Mouse (Mus musculus) kidney, adult 11 months (tissue): ENCODE data around the gene Dnah9.

ENCODE experiments used
- DNase-seq: peaks from one replicate; pipeline ENCODE4 v3.0.0; 2022

Dnah9 gene

GRCm38 (mm10) chr11:66167801-66168651, at the start of gene Dnah9:
Gene Dnah9, minus strand, starts transcription at chr11:66168551.
- peak; percentile 81 for DNase-seq

- DNase-seq: peak; percentile 56
Measured at GRCm38 (mm10) chr11:66188627-66189287, 20.4 kb upstream of the Dnah9 start.

DNA sequence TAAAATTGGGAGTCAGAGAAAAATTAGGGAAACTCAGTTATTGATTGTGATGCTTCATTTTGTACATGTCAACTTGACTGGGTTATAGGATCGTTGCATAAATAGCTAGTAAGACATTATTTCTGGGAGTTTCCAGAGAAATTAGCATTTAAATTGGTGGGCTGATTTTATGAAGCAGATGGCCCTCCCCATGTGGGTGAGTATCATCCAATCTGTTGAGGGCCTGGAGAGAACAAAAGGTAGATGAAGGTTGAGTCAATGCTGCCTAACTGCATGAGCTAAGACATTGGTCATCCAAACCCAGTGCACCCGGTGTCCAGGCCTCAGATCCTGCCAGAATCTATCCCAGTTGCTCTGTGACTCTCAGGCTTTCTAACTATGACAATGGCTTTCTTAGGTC, 19.8 kb upstream of the Dnah9 start:
- DNase-seq: no peak

DNA sequence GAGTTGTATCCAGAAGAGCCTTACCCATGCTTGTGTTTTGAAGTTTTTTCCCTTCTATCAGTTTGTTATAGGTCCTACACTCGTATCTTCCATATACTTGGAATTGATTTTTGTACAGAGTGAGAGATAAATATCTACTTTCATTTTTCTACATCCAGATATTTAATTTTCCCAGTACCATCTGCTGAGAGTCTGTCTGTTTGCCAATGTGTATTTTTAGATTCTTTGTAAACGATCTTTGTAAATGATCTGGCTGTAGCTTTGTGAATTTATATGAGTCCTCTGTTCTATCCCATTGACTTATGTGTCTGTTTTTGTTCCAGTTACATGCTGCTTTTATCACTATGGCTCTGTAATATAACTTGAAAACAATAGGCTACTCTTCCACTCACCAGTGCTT, 9.4 kb upstream of the Dnah9 start:
- no peak for DNase-seq

DNA sequence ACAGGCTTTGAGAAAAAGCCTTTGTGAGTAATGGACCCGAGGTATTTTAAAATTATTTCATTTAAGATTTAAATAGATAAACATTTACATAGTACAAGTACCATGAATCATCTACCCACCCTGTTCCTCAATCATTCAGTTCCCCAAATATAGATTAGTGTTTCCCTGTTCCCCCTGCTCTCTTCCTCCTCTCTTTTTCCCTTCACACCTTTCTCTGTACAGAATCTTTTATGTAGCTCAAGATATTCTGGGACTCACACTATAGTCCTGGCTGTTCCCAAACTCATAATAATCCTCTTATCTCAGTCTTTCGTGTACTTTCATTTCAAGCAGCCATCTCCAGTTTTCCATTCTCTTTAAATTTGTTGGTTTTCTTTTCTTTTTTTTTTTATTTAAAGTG, 4.3 kb downstream of the Dnah9 start:
- DNase-seq: no peak

GRCm38 (mm10) chr11:66140631-66141252, 27.6 kb downstream of the Dnah9 start:
- no peak for DNase-seq

DNA sequence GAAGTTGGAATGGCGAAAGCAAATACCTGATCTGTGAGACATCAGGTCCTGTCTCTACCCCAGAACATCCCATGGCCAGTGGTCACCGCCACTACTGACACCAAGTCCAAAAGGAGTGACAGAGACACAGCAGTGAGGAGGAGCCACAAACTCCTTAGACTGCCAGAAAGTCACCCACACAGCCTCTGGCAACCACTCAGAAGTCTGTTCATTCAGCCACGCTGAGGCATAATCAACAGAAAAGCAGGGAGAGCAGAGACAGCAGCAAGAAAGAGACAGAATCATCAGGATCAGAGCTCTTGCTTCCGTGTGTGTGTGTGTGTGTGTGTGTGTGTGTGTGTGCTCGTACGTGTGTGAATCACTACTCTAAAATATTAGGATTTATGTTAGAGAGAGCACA, 33.5 kb downstream of the Dnah9 start:
- no peak for DNase-seq

DNA sequence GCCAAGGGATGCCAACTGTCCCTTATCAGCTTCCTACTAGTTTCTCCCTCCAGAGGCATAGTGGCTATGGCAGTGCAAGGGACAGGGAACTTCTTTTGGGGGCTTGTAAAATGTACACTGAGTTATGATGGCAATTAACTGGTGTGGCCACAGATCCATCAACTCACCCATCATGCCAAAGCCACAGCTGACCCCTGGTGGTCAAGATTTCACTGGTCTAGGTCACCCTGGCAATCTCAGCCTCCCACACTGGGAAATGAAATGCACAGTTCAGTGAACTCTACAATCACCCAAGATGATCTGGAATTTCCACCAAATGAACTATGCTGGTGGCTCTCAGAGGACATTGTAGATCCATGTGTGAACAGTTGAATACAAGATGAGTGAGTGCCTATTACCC, 42.2 kb downstream of the Dnah9 start:
- no peak for DNase-seq

GRCm38 (mm10) chr11:66124496-66124895, 43.9 kb downstream of the Dnah9 start:
- no peak for DNase-seq

- no peak for DNase-seq
Measured at GRCm38 (mm10) chr11:66122017-66122416, 46.3 kb downstream of the Dnah9 start.

DNA sequence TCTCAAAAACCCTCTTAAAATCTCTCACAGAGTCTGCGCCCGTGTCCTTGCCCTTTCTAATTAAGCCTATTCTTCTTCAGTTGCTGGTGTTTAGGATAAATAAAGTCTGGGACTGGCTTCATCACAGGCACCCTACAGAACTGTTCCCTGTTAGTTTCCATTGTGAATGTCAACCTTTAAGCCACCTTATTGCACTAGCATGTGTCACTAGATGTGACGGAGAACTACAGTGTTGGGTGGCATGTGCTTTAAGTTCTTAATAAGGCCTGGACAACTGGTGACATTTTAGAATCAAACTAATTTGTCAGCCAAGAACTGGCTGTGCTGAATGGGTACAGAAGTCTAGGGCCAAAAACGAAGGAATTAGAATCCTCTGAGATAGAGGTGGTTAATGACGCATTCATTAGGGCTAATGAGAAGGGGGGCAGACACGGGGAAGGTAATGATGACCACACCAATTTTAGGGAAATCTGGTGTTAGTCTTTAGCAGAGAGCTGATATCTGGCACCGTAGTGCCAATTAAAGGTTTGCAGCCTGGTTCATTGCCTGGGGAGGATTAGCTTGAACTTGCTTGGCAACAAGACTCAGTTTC, 84.6 kb downstream of the Dnah9 start:
- no peak for DNase-seq

DNA sequence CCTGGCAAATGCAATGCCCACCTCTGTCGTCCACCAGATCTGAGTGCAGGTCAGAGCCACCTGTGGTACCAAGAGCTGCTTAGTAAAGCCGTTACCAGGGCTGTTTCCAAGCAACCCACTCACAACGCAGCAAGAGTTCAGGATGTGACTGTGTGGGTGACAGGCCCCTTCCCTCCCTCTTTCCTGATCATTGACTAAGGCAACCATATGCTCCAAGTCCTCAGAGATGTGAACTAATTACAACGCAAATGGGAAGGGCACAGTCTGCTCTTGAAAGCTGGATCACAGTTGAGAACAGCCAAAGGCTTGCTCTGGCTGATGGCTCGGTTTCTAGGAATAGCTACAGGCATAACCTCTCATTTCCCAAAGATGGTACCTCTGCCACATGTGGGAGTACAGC, 95.4 kb downstream of the Dnah9 start:
- no peak for DNase-seq

GRCm38 (mm10) chr11:66058956-66059355, 109.4 kb downstream of the Dnah9 start:
- DNase-seq: no peak

GRCm38 (mm10) chr11:66051294-66051693, 117.1 kb downstream of the Dnah9 start:
- DNase-seq: no peak

DNA sequence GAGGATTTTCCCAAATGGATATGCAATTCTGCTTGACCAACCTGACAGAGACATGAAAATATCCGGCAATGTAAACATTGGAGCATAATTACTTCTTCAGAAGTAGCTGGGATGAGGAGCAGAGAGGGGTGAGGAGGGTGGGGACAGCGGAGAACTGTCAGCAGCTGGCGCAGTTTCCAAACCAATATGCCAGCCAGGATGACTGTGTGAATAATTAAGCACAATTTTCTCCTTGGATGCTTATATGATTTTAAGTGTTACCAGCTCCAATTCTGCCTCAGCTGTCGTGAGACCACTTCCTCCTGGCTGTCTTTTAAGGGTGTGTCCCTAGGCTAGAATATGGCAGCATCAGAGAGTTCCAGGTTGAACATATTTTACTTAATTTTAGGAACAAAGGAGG, 119.2 kb downstream of the Dnah9 start:
- no peak for DNase-seq

GRCm38 (mm10) chr11:66046594-66047193, 121.7 kb downstream of the Dnah9 start:
- DNase-seq: peak; percentile 17

DNA sequence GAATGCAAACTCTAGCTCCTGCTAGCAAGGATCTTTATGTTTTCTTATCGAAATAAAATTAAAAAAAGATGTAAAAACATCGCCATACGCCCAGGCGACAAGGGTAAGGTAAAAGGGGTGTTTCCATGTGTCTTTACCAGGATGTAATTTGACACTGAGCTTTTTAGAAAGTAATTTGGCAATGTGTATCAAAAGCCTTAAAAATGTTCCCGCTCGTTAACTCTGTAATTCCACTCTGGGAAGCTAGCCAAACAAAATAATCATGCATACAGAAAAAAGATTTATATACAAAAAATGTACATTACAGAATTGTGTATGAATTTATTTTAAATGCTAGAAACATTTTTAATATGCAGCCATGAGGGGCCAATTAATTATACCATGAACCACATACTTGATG, 124.7 kb downstream of the Dnah9 start:
- no peak for DNase-seq

DNA sequence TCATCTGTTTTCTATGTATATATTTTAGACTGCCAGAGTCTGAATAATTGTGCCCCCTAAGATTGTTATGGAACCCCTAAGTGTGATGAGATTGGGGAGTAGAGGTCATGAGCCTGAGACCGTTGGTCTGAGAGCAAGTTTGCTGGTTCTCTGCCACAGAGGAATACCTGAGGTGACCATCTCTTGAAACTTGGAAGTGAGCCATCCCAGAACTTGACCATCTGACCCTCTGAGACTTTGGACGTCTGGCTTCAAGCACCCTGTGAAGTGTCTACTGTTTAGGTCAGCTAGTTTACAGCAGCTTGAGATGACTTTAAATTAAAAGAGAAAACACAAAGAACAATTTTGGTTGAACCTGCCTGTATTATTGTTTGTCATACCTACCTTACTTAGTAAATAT, 125.8 kb downstream of the Dnah9 start:
- DNase-seq: peak; percentile 80

- DNase-seq: no peak
Measured at GRCm38 (mm10) chr11:66025728-66026127, 142.6 kb downstream of the Dnah9 start.

GRCm38 (mm10) chr11:65975871-65976270, 192.5 kb downstream of the Dnah9 start:
- DNase-seq: no peak

GRCm38 (mm10) chr11:65930796-65931195, 237.6 kb downstream of the Dnah9 start:
- no peak for DNase-seq

GRCm38 (mm10) chr11:65930359-65930758, 238.0 kb downstream of the Dnah9 start:
- no peak for DNase-seq

- DNase-seq: no peak
Measured at GRCm38 (mm10) chr11:65927962-65928361, 240.4 kb downstream of the Dnah9 start.
